Mouse (Mus musculus) 3T3-L1 (cell line): ENCODE data around the gene Ngly1.

Source experiments
- DNase-seq: peaks from one replicate; pipeline ENCODE4 v3.0.0-alpha.2; 2015; ENCODE audit warnings: low read depth, low spot score

The Ngly1 gene

GRCm38 (mm10) chr14:16328959-16329480 is 79.9 kb downstream of the Ngly1 start:
- peak; percentile 13 for DNase-seq

- no peak for DNase-seq
Measured at GRCm38 (mm10) chr14:16329756-16330155, 80.7 kb downstream of the Ngly1 start.

GRCm38 (mm10) chr14:16334260-16334659 is 85.2 kb downstream of the Ngly1 start:
- no peak for DNase-seq

- DNase-seq = no peak
Measured at GRCm38 (mm10) chr14:16335835-16336417, 86.8 kb downstream of the Ngly1 start.

- no peak for DNase-seq
Measured at GRCm38 (mm10) chr14:16347505-16347904, 98.4 kb downstream of the Ngly1 start.

- no peak for DNase-seq
Measured at GRCm38 (mm10) chr14:16359704-16360103, 110.6 kb downstream of the Ngly1 start.
